Mouse (Mus musculus) lung, postnatal 36 days (tissue): Measurements from ENCODE around the gene Cand1.

Experiments
- DNase-seq: peaks from one replicate; pipeline ENCODE4 v3.0.0; 2022; ENCODE audit warnings: mixed read lengths

Cand1 gene

DNA sequence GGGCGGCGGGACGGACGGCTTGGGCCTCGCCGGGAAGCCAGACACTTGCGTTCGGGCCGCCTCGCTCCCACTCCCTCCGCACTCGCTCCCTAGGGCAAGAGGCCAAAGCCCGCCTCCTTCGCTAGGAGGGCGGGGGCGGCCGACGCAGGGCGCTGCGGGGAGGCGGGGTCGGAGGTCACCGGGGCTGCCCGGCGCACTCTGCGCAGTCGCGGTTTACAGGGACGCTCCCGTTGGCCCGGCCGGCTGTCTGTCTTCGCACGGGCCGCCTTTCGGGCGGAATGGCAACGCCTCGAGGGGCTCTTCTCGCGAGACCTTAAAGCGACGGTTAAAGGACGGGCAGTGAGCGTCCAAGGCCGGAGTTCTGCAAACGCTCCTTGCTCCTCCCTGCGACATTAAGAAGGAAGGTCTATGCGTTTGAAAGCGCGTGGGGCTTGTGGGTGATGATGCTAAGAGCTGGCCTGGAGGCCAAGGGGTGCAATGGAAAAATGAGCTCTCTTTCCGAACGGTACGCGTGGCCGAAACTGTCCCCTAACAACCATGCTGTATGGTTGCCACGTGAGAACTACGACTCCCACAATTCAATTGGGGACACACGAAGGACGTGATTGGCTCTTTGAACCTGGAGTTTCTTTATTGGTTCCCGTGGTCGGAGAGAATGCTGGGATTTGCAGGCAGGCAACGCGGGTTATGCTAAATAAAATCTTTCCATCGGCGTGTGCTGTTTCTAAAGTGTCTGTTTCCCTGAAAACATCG lies at the start of gene Cand1:
Cand1 (minus strand) TSS at position 87 of the 753 bp plus-strand sequence.
- peak; percentile 98 for DNase-seq

DNA sequence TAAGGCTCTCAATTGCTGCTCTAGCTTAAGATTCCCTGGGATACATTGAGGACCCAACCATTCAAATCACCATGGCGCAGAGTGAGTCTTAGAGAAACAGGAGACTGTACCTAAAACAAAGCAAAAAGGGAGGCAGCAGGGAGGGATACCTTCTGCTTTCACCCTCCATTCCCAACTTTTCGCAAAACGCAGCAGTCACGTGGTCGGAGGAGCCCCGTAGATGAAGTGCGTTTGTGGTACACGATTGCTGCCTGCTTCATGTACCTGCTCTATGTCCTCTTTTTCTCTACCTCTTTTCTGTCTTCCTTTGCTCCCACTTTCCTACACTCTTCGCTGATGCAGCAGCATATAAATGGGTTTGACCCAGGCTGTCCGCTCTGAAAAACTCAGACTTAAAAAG lies 39.0 kb upstream of the Cand1 start:
- no peak for DNase-seq

DNA sequence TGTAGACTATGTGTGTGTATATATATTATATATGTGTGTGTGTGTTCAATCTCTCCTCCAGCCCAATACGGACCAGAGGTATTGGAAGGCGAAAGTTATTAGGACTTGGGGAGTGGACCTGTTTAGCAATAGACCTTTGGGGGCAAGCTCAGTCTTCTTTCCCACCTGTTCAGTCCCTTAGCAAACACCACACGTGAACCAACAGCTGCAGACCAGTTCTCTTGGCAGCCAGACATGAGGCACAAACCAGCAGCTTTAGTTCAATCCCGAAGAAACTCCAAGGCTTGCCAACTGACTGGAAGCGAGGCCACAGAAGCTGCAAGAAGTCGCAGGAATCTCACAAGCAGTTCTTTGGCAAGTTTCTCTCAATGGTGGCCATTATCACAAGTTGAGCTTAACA lies 34.5 kb upstream of the Cand1 start:
- DNase-seq, result no peak

DNA sequence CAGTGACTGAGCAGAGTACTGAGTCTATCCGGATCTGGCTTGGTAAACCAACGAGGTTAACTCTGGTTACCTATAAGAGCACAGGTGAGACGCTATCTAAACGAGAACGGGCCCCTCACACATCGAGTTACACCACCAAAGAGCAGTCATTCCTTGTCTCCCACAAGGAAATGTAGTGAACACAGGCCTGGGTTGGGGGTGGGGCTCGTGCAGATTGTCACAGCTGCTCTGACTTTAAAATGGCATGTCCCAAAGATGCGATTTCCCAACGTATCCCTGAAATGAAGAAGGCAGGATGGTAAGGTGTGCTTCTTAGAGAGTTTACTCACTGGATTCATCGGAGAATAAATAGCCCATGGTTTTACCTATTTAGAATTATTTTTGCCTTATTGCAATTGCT lies 32.7 kb upstream of the Cand1 start:
- DNase-seq, result no peak

DNA sequence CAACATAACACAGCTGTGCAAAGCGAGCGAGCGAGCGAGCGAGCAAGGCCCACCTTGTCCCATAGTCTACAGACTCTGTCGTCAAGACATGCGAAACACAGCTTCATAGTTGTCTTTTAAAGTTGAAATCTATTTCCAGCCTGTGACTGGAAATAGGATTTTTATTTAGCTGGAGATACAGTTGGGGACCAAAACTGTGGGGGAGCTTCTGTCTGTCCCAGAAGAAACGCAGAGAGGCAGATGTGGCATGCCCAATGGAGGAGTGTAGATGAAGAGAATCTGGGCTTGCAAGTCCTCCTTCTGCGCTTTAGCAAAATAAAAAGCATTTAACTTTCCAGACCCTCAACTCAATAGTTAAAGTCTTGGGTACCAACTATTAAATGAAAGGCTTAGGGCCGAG lies 32.1 kb upstream of the Cand1 start:
- DNase-seq, result no peak

DNA sequence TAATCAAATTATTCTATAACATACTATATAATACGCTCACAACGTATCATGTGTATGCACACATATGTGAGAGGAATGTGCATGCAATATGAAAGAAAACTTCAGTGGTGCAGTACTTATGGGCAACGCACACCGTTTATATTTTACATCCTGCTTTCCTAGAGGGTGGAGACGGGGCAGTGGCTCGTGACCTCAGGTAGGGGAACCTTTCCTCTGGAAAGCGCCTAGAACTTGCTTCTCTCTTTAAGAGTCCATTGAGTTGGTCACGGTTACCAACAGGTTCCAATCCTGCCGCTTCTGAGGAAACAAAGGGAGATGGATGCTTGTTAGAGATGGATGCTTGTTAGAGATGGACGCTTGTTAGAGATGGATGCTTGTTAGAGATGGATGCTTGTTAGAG lies 31.2 kb upstream of the Cand1 start:
- no peak for DNase-seq

DNA sequence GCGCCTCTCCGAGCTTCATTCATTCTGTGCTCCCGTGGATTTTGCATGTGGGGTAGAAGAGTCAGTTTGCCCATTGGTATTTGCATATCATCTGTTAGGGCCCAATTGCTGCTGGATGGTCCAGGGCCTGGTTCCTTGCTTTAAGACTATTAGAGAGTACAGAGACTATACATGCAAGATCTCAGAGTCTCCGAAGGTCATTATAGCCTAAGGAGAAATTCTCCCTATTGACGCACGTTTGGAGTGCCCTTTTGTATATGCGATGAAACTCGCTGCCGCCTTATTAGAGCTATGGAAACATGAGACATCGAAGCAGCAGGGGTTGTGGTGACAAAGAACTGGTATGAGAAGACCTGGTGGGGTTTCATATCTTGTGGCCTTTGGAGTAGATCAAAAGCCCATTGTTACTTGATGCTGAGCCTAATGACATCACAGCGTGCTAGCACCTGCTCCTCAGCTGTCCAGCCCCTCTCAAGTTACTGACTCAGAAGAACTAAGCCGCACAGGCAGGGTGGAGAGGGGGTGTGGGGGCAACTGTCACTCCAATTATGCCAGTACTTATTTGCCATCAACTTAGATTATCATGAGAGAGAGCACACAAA lies 30.6 kb upstream of the Cand1 start:
- no peak for DNase-seq

DNA sequence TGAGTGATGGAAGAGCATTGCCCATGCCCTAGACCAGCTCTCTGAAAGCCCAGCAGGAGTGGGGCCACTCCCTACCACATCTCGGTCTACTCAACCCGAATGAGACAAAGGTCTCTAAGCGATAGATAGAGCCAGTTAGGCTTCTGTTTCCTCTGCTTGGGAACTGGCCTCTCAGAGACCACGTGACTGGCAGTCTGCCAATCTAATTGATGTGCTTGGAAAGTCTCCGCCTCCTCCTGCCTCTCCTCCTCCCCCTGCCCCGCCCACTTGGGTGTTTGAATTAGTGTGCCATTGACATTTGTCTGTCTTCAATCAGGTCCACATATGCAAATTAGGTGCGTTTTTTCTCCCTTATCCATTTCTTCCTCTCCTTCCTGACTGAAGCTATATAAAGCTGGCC lies 24.9 kb upstream of the Cand1 start:
- DNase-seq, result peak; percentile 7

DNA sequence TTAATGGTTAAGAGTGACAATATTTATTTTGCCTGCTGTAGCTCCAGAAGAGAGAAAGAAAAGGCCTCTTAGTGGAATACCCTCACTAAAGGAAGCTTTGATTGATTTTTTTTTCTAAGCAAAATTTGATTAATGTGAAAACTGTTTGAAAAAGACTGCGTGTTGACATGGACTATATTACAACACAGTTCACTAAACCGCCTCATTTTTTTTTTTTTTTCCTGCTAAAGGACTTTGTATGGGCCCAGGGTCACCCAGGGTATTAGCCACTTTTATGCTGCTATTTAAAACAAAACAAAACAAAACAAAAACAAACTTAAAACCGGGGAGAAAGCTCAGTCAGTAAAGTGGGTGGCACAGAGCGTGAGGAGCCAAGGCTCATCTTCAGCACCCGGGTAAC lies 23.0 kb upstream of the Cand1 start:
- DNase-seq, result no peak

DNA sequence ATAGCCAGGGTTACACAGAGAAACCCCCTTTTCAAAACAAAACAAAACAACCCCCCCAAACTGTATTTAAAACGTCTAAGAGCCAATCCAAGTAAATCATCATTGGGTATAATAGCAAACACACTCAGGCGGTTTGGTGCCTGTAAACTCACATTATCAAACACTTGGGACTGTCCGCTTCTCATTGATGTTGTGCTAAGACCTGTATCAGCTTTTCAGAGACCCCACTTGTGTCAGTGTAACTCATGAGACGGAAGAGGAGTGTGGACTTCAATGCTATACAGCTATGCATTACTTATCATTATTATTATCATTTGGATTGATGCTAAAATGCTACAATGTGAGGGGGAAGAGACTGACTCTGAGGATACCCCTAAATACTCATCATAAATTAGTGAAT lies 18.0 kb upstream of the Cand1 start:
- no peak for DNase-seq

DNA sequence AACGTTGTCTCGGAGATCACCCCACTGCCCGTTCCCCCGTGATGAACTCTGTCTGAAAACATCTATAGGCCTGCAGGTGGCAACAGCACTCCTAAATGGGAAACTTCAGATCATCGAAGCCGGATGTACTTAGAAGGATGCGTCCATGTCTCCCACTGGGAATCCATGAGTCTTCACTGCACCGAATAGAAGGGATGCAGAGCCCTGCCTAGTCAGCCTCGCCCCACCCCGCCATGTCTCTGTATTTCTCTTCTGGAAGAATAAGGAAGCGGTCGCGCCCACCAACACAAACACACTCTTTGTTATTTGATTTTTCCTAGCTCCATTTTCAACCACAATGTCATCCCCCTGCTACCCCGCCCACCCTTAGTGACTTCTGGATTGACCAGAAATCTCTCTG lies 4.3 kb upstream of the Cand1 start:
- DNase-seq, result no peak

DNA sequence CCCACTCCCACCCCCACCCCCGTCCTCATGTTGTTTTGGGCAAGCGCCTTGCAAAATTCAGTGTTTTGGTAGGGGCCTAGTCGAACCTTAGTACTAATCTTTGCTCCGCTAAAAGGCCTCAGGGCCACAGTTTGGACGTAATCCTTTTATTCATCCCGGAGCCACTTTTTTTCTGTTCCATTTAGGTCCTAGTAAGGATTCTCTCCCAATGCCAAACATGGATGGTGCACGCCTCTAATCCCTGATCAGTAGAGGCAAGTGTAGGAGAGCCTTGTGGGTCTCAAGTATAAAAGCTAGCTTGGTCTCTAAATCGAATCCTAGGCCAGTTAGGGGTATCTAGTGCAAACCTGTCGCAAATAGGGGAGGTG lies 851 bp upstream of the Cand1 start:
- no peak for DNase-seq

DNA sequence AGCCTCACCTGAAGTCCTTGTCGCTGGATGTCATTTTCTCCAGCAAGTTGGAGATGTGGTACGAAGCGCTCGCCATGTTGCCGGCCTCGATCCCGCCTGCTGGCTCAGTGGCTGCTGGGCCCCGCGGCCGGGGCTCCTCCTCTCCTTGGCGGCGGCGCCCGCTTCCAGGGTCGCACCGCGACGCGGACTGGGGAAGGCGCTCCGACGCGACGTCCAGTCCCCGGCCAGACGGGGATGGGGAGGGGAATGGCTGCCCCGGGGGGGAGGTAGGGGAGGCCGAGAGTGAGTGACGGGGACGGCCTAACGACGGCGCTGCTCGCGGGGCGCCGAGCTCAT lies 254 bp downstream of the Cand1 start:
- no peak for DNase-seq

DNA sequence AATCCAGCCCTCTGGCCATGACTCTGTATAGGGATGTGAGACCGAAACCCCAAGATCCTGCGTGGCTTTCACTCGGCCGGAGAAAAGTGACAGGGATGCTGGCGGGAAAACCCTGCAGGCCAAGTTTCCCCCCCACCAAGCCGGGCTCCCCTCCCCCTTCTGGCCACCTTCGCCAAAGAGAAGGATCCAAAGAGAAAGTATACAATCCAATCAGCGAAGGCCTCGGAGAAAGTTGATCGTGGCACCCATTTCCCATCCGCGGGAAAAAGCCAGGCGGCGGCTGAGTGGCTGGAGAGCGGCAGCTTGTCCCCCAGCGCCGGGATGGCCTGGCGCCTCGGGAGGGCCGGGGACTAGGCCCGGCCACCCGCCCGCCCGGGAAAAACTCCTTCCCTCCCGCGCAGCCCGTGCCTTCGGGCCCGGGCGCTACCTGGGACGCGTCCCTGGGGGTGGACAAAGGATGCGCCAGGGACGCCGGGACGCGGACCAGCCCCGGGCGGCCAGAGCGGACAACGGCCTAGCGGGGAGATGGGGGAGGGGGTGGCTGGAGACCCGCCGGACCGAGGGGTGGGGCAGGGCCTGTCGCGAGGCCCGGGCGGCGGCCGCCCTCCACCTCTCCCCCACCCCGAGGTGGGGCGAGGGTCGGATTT lies 747 bp downstream of the Cand1 start:
- peak; percentile 35 for DNase-seq

DNA sequence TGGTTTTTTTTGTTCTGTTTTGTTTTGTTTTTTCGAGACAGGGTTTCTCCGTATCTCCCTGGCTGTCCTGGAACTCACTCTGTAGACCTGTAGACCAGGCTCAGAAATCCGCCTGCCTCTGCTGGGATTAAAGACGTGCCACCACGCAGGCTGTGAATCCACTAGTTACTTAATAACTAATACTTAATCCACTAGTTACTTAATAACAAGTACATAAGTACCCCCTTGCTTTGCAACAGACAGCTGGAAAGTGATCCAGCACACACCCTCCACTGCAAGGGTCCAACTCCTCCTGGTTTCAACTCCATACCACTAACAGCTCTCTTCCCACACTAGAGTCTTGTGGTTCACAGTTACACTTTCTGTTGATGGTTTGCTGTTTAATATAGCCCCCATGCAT lies 8.3 kb downstream of the Cand1 start:
- no peak for DNase-seq

DNA sequence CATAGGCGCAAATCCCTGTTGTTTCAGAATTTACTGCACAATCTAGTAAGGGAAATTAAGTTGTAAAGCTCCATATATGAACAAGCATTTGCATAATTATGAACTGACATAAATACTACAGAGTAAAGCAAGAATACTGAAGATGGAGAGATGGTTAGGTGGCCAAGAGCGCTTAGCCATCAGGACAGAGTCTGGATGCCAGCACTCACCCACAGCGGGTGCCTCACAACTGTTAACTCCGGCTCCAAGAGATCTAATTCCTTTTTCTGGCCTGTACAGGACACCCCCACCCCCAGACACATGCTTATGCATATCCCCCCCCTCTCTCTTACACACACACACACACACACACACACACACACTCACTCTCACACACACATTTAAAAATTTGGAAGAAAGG lies 9.2 kb downstream of the Cand1 start:
- DNase-seq, result no peak

DNA sequence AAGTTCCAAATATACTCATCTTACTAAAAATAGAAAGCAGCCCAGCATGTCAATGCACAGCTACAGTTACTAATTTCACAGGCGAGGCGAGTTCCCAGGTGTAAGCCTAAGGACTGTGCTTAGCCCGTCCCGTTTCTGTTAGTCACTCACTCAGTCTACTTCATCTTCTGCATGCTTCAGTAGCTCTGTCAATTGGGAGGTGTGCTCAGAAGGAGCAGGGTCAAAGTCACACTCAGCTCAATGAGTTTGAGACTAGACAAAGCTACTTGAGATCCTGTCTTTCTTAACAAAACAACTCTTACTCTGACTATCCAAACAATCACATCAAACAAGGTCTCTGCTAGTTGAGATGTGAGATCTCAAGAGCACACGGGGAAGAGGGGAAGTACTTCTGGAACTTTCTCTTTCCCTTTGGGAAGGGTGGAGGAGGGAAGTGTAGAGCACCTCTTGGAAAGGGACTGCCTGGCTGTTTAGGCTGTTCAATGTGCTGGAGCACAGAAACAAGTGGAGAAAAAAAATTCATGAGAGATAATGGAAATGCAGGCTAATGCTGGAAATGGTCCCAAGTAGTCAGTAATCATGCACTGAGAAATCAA lies 9.7 kb downstream of the Cand1 start:
- DNase-seq, result peak; percentile 28

DNA sequence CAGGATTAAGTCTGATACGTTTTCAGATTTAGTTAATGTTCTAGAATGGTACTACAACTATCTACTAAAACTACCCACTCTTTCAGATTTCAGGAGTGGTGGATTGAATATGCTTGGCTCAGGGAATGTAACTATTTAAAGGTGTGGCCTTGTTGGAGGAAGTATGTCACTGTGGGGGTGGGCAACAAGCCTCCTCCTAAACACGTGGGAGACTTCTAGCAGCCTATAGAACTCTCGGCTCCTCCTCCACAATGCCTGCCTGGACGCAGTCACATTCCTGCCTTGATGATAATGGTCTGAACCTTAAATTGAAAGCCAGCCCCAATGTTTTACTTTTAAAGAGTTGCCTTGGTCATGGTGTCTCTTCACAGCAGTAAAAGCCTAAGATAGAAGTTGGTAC lies 16.2 kb downstream of the Cand1 start:
- DNase-seq, result no peak

DNA sequence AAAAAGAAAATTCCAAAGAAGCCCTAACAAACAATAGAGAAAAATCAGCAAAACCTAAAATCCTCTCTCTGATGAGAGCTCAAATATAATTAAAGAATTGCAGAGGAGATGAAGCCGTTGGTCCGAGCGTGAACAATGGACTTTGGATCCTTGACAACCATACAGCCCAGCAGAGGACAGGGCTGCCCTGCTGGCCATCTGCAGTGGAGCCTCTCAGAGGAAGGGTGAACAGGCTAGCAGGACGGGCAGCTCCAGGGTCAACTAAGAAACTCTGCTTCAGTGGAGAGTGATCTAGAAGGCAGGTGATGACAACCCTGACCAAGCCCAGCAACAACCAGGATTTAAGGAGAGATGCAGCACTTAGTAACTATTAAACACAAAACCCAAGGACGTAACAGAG lies 18.2 kb downstream of the Cand1 start:
- no peak for DNase-seq

DNA sequence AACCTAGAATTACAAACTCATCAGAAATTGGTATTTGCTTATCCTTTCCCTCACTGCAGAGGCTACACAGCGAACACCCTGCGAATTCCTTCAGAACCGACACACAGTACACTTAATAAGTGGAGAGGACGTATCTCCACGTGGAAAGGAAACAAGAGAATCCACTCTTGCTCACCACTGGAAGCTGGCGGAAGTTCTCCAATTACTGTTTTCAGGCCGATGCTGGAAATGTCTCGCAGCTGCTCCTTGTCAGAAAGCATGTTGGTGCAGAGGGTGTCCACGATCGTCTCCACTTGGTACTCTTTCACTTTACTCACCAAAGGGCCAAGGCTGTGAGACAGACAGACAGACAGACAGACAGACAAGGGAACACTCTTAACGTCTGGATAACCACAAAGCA lies 20.4 kb downstream of the Cand1 start:
- DNase-seq, result peak; percentile 46

DNA sequence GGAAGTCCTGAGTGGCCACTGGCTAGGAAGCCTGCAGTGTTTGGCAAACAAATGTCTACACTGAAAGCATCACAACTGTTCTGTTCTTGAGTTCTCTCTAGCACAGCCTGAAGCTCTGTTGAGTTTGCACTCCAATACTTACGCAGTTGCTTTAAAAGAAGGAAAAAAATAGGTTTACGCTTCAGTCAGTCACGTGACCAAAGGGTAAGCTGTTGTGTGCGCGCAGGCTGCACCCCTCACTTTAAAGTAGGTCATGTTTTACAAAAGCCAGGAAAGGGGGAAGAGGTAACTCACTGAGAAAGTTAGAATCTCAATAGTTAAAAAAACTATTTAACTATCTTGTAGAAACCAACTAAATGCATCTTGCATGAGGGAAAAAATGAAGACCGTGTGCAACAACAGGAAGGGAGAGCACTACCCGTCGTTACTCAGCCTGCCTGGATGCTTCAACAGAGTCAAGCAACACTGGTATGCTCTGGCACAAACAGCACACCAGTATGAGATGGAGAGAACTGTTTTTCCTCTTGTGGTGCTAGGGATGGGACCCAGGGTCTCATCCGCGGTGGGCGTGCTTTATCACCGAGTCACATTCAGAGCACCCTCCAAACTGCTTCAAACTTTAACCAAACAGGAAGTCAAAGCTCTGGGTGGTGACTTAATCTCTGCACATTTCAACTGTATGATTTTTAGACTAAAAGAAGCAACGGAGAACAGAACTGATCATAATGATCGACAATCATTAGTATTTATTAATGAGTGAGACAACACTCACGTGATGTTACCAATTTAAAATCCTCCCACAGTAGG lies 21.4 kb downstream of the Cand1 start:
- no peak for DNase-seq

DNA sequence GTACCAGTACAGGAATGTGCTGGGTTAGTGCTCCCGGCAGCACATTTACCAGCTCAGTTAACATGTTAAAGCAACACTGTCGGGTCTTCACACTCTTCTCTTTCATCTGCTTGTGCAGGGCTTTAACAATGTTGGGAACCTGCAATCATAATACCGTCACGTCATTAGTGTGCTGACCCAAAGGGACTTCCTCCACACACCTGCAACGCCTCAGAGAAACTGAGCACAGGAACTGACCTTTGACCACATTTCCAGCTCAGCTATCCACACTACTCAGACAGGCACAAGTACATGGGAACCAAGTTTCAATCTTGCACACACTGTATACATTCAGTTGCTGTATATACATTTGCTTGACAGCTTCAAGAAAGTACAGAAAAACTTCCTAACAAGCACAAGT lies 27.4 kb downstream of the Cand1 start:
- DNase-seq, result no peak

DNA sequence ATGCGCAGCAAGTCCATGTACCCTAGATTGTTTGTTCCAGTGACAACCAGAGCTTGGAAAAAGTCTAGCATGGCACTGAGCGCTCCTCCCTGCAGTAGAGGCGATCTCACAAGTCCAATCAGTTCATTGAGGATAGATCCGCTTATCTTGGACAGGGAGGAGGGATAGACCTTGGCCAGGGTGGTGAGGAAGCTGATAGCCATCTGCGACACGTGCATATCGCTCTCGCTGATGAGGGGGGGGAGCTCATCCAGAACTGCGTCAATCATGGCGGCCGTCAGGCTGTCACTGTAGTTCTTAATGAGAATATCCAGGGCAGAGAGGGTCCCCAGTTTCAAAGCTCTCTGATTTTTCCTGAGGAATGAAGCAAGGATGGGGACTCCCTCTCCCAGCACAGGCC lies 28.6 kb downstream of the Cand1 start:
- no peak for DNase-seq
